Mouse (Mus musculus) hindbrain, embryonic 16.5 days (tissue): ENCODE measurements at regions not wholly inside any gene's neighbourhood (a gene's known extent, or its start where the extent isn't known, plus 50 kb on each side); places are given as distances from the start of the nearest gene placed in this dataset.

Experiments
- ATAC-seq: fragments of 200-750 bp; cut with Nextera tagmentation; 2 replicates; pipeline ENCODE4 v1.8.0; 2017; ENCODE audit warnings: moderate TSS enrichment, moderate library complexity
- H3K27ac ChIP-seq: fragments of 300-500 bp; sonication (generic); 2 replicates; pipeline ENCODE4 v1.5.1; 2014; ENCODE audit warnings: low read depth, mild to moderate bottlenecking, control low read depth, low read length, moderate library complexity
- H3K27me3 ChIP-seq: fragments of 300-500 bp; sonication (generic); replicated peaks from 2 replicates; pipeline ENCODE4 v1.6.1; 2014; ENCODE audit warnings: low read length; ENCODE audit not compliant: control insufficient read depth, insufficient read depth
- H3K36me3 ChIP-seq: fragments of 300-500 bp; sonication (generic); 2 replicates; pipeline ENCODE4 v1.6.1; 2014; ENCODE audit warnings: mild to moderate bottlenecking, low read length, moderate library complexity, mixed read lengths; ENCODE audit not compliant: control insufficient read depth, insufficient read depth
- H3K4me1 ChIP-seq: fragments of 300-500 bp; sonication (generic); 2 replicates; pipeline ENCODE4 v1.6.1; 2014; ENCODE audit warnings: low read depth, low read length; ENCODE audit not compliant: control insufficient read depth, insufficient read depth
- H3K4me2 ChIP-seq: fragments of 300-500 bp; sonication (generic); 2 replicates; pipeline ENCODE4 v1.6.1; 2014; ENCODE audit warnings: mild to moderate bottlenecking, low read length, control low read depth, moderate library complexity
- H3K4me3 ChIP-seq: fragments of 300-500 bp; sonication (generic); 2 replicates; pipeline ENCODE4 v1.5.1; 2014; ENCODE audit warnings: mild to moderate bottlenecking, low read length, control low read depth, moderate library complexity
- H3K9ac ChIP-seq: fragments of 300-500 bp; sonication (generic); 2 replicates; pipeline ENCODE4 v1.6.1; 2014; ENCODE audit warnings: low read depth, mild to moderate bottlenecking, control low read depth, low read length, moderate library complexity
- H3K9me3 ChIP-seq: fragments of 300-500 bp; sonication (generic); 2 replicates; pipeline ENCODE4 v1.6.1; 2014; ENCODE audit warnings: mild to moderate bottlenecking, low read length, moderate library complexity; ENCODE audit not compliant: control insufficient read depth
- WGBS: fragments of 180-500 bp; shearing (Covaris S2); extraction: QIAGEN DNeasy Blood & Tissue Kit; methylation state at CpG from one replicate; pipeline ENCODE4 v1.1.7; 2014; 5-methylcytosine and 5-hydroxymethylcytosine counted together

- H3K4me1 ChIP-seq, result no peaks in the 10 kb centered on the region
- no peak overlapping the region for H3K4me3 ChIP-seq
- no peak overlapping the region for H3K27ac ChIP-seq
- no peak for ATAC-seq
- H3K4me2 ChIP-seq, result no peak overlapping the region
- H3K27me3 ChIP-seq, result no peaks in the 10 kb centered on the region
- WGBS, result 59% methylated on average over 4 of the region's 4 CpGs
- no peak overlapping the region for H3K9ac ChIP-seq
- H3K9me3 ChIP-seq, result no peaks in the 10 kb centered on the region
- no peaks in the 10 kb centered on the region for H3K36me3 ChIP-seq
Measured at GRCm38 (mm10) chr8:102331151-102331550, 454.3 kb downstream of the Cdh11 start.

DNA sequence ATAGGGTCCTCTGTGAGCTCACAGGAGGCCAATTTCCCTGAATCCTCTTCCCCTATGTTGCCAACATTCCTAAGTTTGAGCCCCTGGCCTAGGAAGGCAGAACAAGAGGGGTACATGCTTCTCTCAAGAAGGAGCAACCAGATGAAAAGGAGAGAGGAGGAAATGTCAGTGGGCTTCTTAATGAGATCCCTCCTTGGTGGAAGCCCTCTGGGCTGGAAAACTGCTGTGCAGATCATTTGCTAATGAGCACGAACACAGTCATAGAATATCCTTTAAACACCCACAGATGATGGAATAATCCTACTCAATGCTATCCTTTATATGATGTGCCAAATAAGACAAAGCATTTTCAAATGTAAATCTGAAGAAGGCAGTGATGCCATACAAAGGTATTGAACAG lies 455.5 kb downstream of the Cdh11 start:
- Histone ChIP-seq H3K4me2 (no peak overlapping the region), H3K9ac (no peak overlapping the region), H3K4me1 (no peaks in the 10 kb centered on the region), H3K36me3 (no peaks in the 10 kb centered on the region), H3K4me3 (no peak overlapping the region), H3K9me3 (no peaks in the 10 kb centered on the region), H3K27ac (no peak overlapping the region), H3K27me3 (no peaks in the 10 kb centered on the region)
- WGBS, result 38% methylated on average over 1 of the region's 1 CpGs
- no peak for ATAC-seq
